Comparison of ENCODE assay signal across 1 mouse cellular context in genomic region chr3:87886416-87886815, GRCm38 (mm10).
TF ChIP-seq lines count a peak whose summit lies in the region.

No protein-coding gene starts in this region.

TF ChIP-seq in CH12.LX, 34 proteins besides CTCF, POLR2A, EP300 and RAD21:
- TF ChIP-seq CHD2 (IDR thresholded peaks at IDR 0.05; ENCODE audit: low read length) (no peak), TCF12 (IDR thresholded peaks at IDR 0.05; ENCODE audit: low read depth, low read length) (no peak), USF2 (conservative IDR thresholded peaks at IDR 0.05; ENCODE audit: low read depth, low read length) (no peak), MEF2A (IDR thresholded peaks at IDR 0.05; ENCODE audit: borderline replicate concordance, low read depth, low read length) (no peak), IRF4 (IDR thresholded peaks at IDR 0.05; ENCODE audit: low read depth, low read length) (no peak), NRF1 (IDR thresholded peaks at IDR 0.05; ENCODE audit: low read depth, low read length) (no peak), MYC (IDR thresholded peaks at IDR 0.05; ENCODE audit: low read depth, low read length) (no peak), HCFC1 (IDR thresholded peaks at IDR 0.05; ENCODE audit: low read depth, low read length) (no peak), BHLHE40 (IDR thresholded peaks at IDR 0.05; ENCODE audit: low read depth, low read length) (no peak), MAFK (IDR thresholded peaks at IDR 0.05; ENCODE audit: insufficient replicate concordance, low read length) (no peak), E2F4 (IDR thresholded peaks at IDR 0.05; ENCODE audit: insufficient replicate concordance, low read depth, low read length) (no peak), ZC3H11A (IDR thresholded peaks at IDR 0.05; ENCODE audit: low read depth, low read length) (no peak), MXI1 (IDR thresholded peaks at IDR 0.05; ENCODE audit: low read depth, low read length) (no peak), ZMIZ1 (IDR thresholded peaks at IDR 0.05; ENCODE audit: low read depth, low read length) (no peak), MAX (IDR thresholded peaks at IDR 0.05; ENCODE audit: low read length) (no peak), NELFE (IDR thresholded peaks at IDR 0.05; ENCODE audit: low read depth, low read length) (no peak), JUN (IDR thresholded peaks at IDR 0.05; ENCODE audit: insufficient read depth, low read depth, low read length) (no peak), KAT2A (IDR thresholded peaks at IDR 0.05; ENCODE audit: insufficient replicate concordance, low read length) (no peak), USF1 (IDR thresholded peaks at IDR 0.05; ENCODE audit: low read depth, low read length) (no peak)
TF ChIP-seq in CH12.LX: peak in this region for 0.
